Mouse (Mus musculus) left cerebral cortex, adult 2 months (tissue): ENCODE measurements at regions not wholly inside any gene's neighbourhood (a gene's known extent, or its start where the extent isn't known, plus 50 kb on each side); places are given as distances from the start of the nearest gene placed in this dataset.
A peak's percentile ranks its signal among the peaks of the same experiment; 100 is the strongest.

ENCODE experiments used
- DNase-seq, 2 experiments: peaks; one replicate each; pipeline ENCODE4 v3.0.0; 2021 to 2022; ENCODE audit warnings: low spot score in 2 of 2, mixed read lengths in 1 of 2; ENCODE audit errors: extremely low spot score in 1 of 2
- H3K27ac ChIP-seq: fragments of 200-600 bp; 2 replicates; pipeline ENCODE4 v1.8.1; 2022
- H3K4me3 ChIP-seq: fragments of 200-600 bp; 2 replicates; pipeline ENCODE4 v1.8.1; 2022
- CTCF ChIP-seq: fragments of 200-600 bp; IDR thresholded peaks from 2 replicates; pipeline ENCODE4 v1.8.1; 2022; ENCODE audit warnings: antibody characterized with exemption, mild to moderate bottlenecking, moderate library complexity
- intact Hi-C: fragments of 180-260 bp; cut with DNase I; formaldehyde crosslinking; loops from one replicate; pipeline ENCODE4 v1.15.1; 2025

- no peak for TF ChIP-seq CTCF
- H3K4me3 ChIP-seq = no peak overlapping the region
- no peak for DNase-seq
- intact Hi-C loops = no loop called here
- H3K27ac ChIP-seq = no peak overlapping the region
These were observed 147.2 kb upstream of the Irf2bp2 start for GRCm38 (mm10) chr8:126741031-126741430.

- no peak for DNase-seq
- intact Hi-C loops = no loop called here
- TF ChIP-seq CTCF = no peak
- Histone ChIP-seq H3K27ac (no peak overlapping the region), H3K4me3 (no peak overlapping the region)
These were observed 146.0 kb upstream of the Irf2bp2 start for GRCm38 (mm10) chr8:126739768-126740167.

GRCm38 (mm10) chr8:126737032-126737431, 143.2 kb upstream of the Irf2bp2 start:
- no peak for TF ChIP-seq CTCF
- no peak overlapping the region for H3K4me3 ChIP-seq
- no peak for DNase-seq
- intact Hi-C loops = loop anchor here (2.0 kb wide), 1 partner anchor 240 kb away; no protein-coding TSS in a partner anchor
- H3K27ac ChIP-seq = peak overlapping the region; percentile 88

- Histone ChIP-seq H3K27ac (peak overlapping the region; percentile 88), H3K4me3 (no peak overlapping the region)
- TF ChIP-seq CTCF = peak; percentile 27
- DNase-seq = peak; percentile 27 to 48
- intact Hi-C loops = loop anchor here (1.0 to 2.0 kb wide), 4 partner anchors 70 to 240 kb away; no protein-coding TSS in a partner anchor
These were observed 142.7 kb upstream of the Irf2bp2 start for GRCm38 (mm10) chr8:126736441-126736962.

GRCm38 (mm10) chr8:126735488-126736440, 142.0 kb upstream of the Irf2bp2 start:
- peak; percentile 33 to 65 for DNase-seq
- H3K4me3 ChIP-seq = no peak overlapping the region
- H3K27ac ChIP-seq = peak overlapping the region; percentile 88
- intact Hi-C loops = loop anchor here (1.0 to 2.0 kb wide), 4 partner anchors 69 to 239 kb away; no protein-coding TSS in a partner anchor
- no peak; the same call in 1 of the 2 replicates for TF ChIP-seq CTCF

GRCm38 (mm10) chr8:126734743-126735487, 141.1 kb upstream of the Irf2bp2 start:
- intact Hi-C loops = no loop called here
- H3K4me3 ChIP-seq = no peak overlapping the region
- no peak for DNase-seq
- peak overlapping the region; percentile 88; the same call in 1 of the 2 replicates for H3K27ac ChIP-seq
- TF ChIP-seq CTCF = no peak

- Histone ChIP-seq H3K4me3 (no peak overlapping the region), H3K27ac (no peak overlapping the region)
- no peak for TF ChIP-seq CTCF
- no peak for DNase-seq
- intact Hi-C loops = no loop called here
These were observed 140.0 kb upstream of the Irf2bp2 start for GRCm38 (mm10) chr8:126733779-126734178.

GRCm38 (mm10) chr8:126733307-126733706, 139.5 kb upstream of the Irf2bp2 start:
- no peak for TF ChIP-seq CTCF
- DNase-seq = no peak
- no peak overlapping the region for H3K27ac ChIP-seq
- H3K4me3 ChIP-seq = no peak overlapping the region
- intact Hi-C loops = no loop called here

- intact Hi-C loops = no loop called here
- Histone ChIP-seq H3K4me3 (no peak overlapping the region), H3K27ac (no peak overlapping the region)
- no peak for DNase-seq
- no peak for TF ChIP-seq CTCF
These were observed 136.3 kb upstream of the Irf2bp2 start for GRCm38 (mm10) chr8:126730017-126730631.

GRCm38 (mm10) chr8:126728987-126729632, 135.3 kb upstream of the Irf2bp2 start:
- Histone ChIP-seq H3K27ac (no peak overlapping the region), H3K4me3 (no peak overlapping the region)
- no peak for TF ChIP-seq CTCF
- DNase-seq = no peak
- intact Hi-C loops = no loop called here

- no peak for DNase-seq
- Histone ChIP-seq H3K27ac (no peak overlapping the region), H3K4me3 (no peak overlapping the region)
- TF ChIP-seq CTCF = no peak
- intact Hi-C loops = no loop called here
These were observed 134.3 kb upstream of the Irf2bp2 start for GRCm38 (mm10) chr8:126728135-126728534.
